Mouse (Mus musculus): Measurements from ENCODE around the gene Igsf23. TPM values are rescaled to one million over a fixed set of nuclear protein-coding genes. Genes with fewer than 3 reads are reported as not detected.

Igsf23 gene
- polyA plus RNA-seq (2014; fragmentation: Illumina TruSeq; extraction: RNeasy Lipid Tissue Mini Kit (QIAGEN cat#74804); ENCODE audit: low read depth, low replicate concordance), result not detected

DNA sequence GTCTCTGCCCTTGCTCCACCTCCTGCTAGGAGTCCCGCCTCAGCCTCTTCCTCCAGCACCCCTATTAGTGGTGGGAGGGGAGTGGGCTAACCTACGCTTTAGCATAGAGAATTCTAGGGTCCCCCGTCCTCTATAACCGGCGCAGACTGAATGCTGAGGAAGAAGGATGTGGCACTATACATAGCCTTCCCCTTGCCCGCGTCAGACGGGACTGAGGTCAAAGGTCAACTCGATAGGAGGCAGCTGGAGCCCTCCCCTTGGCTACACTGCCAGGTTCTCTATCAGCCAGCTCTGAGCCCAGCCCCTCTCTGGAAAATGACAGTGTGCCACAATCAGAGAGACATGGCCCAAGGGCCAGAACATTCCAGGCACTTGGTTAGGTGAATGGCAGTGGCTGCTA is at the start of gene Igsf23:
Igsf23 (minus strand) TSS at position 168 of the 400 bp plus-strand sequence.

GRCm38 (mm10) chr7:19991165-19991564 is 40.6 kb upstream of the Igsf23 start, which contains the start of gene Nlrp9b:
Gene Nlrp9b (plus strand): TSS chr7:19991465.

GRCm38 (mm10) chr7:19964985-19965579 is 14.5 kb upstream of the Igsf23 start, which contains the start of gene Ceacam20:
Gene Ceacam20 (plus strand): TSS chr7:19965412.

DNA sequence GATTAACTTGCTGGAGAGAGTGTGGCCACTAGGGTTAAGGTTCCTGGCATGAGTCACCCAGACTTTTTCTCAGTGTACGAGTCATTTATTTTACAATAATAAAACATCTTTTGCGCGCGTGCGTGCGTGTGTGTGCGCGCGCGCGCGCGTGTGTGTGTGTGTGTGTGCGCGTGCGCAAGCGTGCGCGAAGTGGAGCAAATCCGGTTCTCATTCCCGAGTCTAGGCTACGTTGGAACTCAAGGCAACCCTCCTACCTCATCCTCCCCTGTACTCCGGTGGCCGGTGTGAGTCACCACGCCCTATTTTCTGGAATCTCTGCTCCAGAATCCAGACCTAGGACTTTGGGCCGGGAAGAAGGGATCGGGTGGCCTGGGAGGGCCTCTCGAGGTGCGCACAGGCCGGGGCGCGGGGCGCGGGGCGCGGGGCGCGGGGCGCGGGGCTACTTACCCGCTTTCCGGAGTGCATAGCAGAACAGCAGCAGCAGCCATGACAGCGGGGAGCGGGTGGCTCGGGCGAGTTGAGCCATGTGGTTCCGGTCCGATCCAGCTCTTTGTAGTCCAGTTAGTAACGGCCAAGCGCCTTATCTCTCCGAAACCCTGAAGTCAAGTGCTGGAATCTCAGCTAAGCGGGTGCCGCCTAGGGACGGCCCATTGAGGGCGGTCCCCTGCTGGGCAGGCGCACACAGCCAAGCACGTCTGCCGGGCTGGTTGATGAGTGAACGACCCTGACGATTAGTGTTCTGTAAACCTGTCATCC is 29.9 kb downstream of the Igsf23 start, which contains the start of gene Pvr:
Pvr (minus strand) TSS at position 655 of the 756 bp plus-strand sequence.

DNA sequence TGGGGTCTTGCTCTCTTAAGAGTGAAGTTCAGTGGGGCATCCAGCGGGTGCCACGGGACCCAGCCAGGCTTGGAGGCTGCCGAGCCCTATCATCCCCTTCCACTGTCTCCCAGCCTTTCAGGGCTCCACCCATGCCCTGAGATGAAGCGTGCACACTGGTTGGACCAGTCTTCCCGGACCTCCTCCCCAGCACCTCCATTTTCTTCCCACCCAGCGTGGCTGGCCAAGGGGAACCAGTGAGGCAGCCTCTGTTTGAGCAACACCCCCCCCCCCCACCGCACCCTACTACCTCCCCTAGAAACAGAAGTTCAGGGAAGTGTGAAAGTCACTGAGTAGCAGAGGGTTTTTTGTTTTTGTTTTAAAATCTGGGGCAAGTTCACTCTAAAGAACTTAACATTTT is 62.7 kb downstream of the Igsf23 start, which contains the start of gene Ceacam19:
Ceacam19 (minus strand) TSS at position 117 of the 400 bp plus-strand sequence.

Other genes with a start within 250 kb of the Igsf23 start
- 50.1 TPM for gene Tomm40, start 235.3 kb downstream of the Igsf23 start, polyA plus RNA-seq (2014; fragmentation: Illumina TruSeq; extraction: RNeasy Lipid Tissue Mini Kit (QIAGEN cat#74804); ENCODE audit: low read depth, low replicate concordance)
- gene Nectin2, start 200.3 kb downstream of the Igsf23 start, polyA plus RNA-seq (2014; fragmentation: Illumina TruSeq; extraction: RNeasy Lipid Tissue Mini Kit (QIAGEN cat#74804); ENCODE audit: low read depth, low replicate concordance), result 27.4 TPM
- gene Bcam, start 179.7 kb downstream of the Igsf23 start, polyA plus RNA-seq (2014; fragmentation: Illumina TruSeq; extraction: RNeasy Lipid Tissue Mini Kit (QIAGEN cat#74804); ENCODE audit: low read depth, low replicate concordance), result 75.8 TPM
- 16.0 TPM for gene Cblc, start 153.9 kb downstream of the Igsf23 start, polyA plus RNA-seq (2014; fragmentation: Illumina TruSeq; extraction: RNeasy Lipid Tissue Mini Kit (QIAGEN cat#74804); ENCODE audit: low read depth, low replicate concordance)
- 7.0 TPM for gene Bcl3, start 128.0 kb downstream of the Igsf23 start, polyA plus RNA-seq (2014; fragmentation: Illumina TruSeq; extraction: RNeasy Lipid Tissue Mini Kit (QIAGEN cat#74804); ENCODE audit: low read depth, low replicate concordance)
- not detected for gene Gm19345, start 98.8 kb downstream of the Igsf23 start, polyA plus RNA-seq (2014; fragmentation: Illumina TruSeq; extraction: RNeasy Lipid Tissue Mini Kit (QIAGEN cat#74804); ENCODE audit: low read depth, low replicate concordance)
- gene Ceacam16, start 89.5 kb downstream of the Igsf23 start, polyA plus RNA-seq (2014; fragmentation: Illumina TruSeq; extraction: RNeasy Lipid Tissue Mini Kit (QIAGEN cat#74804); ENCODE audit: low read depth, low replicate concordance), result not detected
- 0.22 TPM for gene Ceacam19, start 62.8 kb downstream of the Igsf23 start, polyA plus RNA-seq (2014; fragmentation: Illumina TruSeq; extraction: RNeasy Lipid Tissue Mini Kit (QIAGEN cat#74804); ENCODE audit: low read depth, low replicate concordance)
- gene Pvr, start 29.6 kb downstream of the Igsf23 start, polyA plus RNA-seq (2014; fragmentation: Illumina TruSeq; extraction: RNeasy Lipid Tissue Mini Kit (QIAGEN cat#74804); ENCODE audit: low read depth, low replicate concordance), result 20.5 TPM
- gene Ceacam20, start 14.7 kb upstream of the Igsf23 start, polyA plus RNA-seq (2014; fragmentation: Illumina TruSeq; extraction: RNeasy Lipid Tissue Mini Kit (QIAGEN cat#74804); ENCODE audit: low read depth, low replicate concordance), result 0.24 TPM
- gene Nlrp9b, start 40.7 kb upstream of the Igsf23 start, polyA plus RNA-seq (2014; fragmentation: Illumina TruSeq; extraction: RNeasy Lipid Tissue Mini Kit (QIAGEN cat#74804); ENCODE audit: low read depth, low replicate concordance), result 2.6 TPM
- not detected for gene Vmn1r91, start 148.9 kb upstream of the Igsf23 start, polyA plus RNA-seq (2014; fragmentation: Illumina TruSeq; extraction: RNeasy Lipid Tissue Mini Kit (QIAGEN cat#74804); ENCODE audit: low read depth, low replicate concordance)
- not detected for gene Gm16442, start 171.8 kb upstream of the Igsf23 start, polyA plus RNA-seq (2014; fragmentation: Illumina TruSeq; extraction: RNeasy Lipid Tissue Mini Kit (QIAGEN cat#74804); ENCODE audit: low read depth, low replicate concordance)
- gene Vmn1r93, start 188.3 kb upstream of the Igsf23 start, polyA plus RNA-seq (2014; fragmentation: Illumina TruSeq; extraction: RNeasy Lipid Tissue Mini Kit (QIAGEN cat#74804); ENCODE audit: low read depth, low replicate concordance), result not detected
- gene Vmn1r94, start 217.6 kb upstream of the Igsf23 start, polyA plus RNA-seq (2014; fragmentation: Illumina TruSeq; extraction: RNeasy Lipid Tissue Mini Kit (QIAGEN cat#74804); ENCODE audit: low read depth, low replicate concordance), result not detected
- gene Vmn1r95, start 243.0 kb upstream of the Igsf23 start, polyA plus RNA-seq (2014; fragmentation: Illumina TruSeq; extraction: RNeasy Lipid Tissue Mini Kit (QIAGEN cat#74804); ENCODE audit: low read depth, low replicate concordance), result not detected

All from adipose tissue, adult 10 weeks (tissue).